Mouse (Mus musculus) macrophage (primary cell): ENCODE data around the gene Pi4k2b. TPM values are rescaled to one million over a fixed set of nuclear protein-coding genes. Genes with fewer than 3 reads are reported as not detected.
"Not testable (repeated sequence)": the region's sequence is repeated elsewhere in the genome, so short reads cannot be mapped to it uniquely, and the experiment has no call there.

ENCODE experiments used
- H3K27ac ChIP-seq: fragments of 350-480 bp; formaldehyde crosslinking; 2 replicates; pipeline ENCODE4 v1.9.0; 2021
- H3K36me3 ChIP-seq: fragments of 350-480 bp; formaldehyde crosslinking; 2 replicates; pipeline ENCODE4 v1.9.0; 2021; ENCODE audit errors: inconsistent target
- H3K4me3 ChIP-seq: fragments of 350-480 bp; formaldehyde crosslinking; 2 replicates; pipeline ENCODE4 v1.9.0; 2021; ENCODE audit errors: inconsistent target
- H3K79me2 ChIP-seq: fragments of 350-480 bp; formaldehyde crosslinking; 2 replicates; pipeline ENCODE4 v1.9.0; 2021; ENCODE audit errors: inconsistent target
- WGBS: methylation state at CpG from one replicate; pipeline ENCODE4 v1.1.7; 2026; ENCODE audit warnings: inconsistent platforms; ENCODE audit not compliant: missing documents; 5-methylcytosine and 5-hydroxymethylcytosine counted together
- polyA plus RNA-seq: library from polyadenylated mRNA; stranded (reverse); fragments of 250-400 nt; gene quantifications from 3 replicates; pipeline ENCODE4 v1.2.4, GENCODE M21; 2018; ENCODE audit warnings: inconsistent platforms

The Pi4k2b gene
- polyA plus RNA-seq, 1 experiment from 2014 or later = 8.7 TPM

DNA sequence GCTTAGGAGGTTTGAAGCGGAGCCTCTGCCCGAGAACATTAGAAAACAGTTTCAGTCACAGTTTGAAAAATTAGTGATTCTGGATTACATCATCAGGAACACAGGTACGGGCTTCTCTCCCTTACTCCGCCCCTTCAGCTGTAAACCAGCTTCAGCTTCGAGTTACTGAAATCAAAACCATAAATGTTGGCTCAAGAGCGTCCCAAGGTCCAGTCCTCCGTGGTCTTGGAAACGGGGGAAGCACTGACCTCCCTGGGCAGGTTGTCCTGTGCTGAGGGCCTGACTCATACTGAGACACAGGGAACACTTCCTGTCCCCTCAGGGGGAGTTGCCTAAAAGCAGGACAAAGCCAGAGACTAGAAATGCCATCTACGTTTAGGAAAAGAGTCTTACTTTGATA is 11.8 kb downstream of the Pi4k2b start:
- H3K79me2 ChIP-seq = peaks cover 20% of the 10 kb centered on the region; the same call in 1 of the 2 replicates
- H3K4me3 ChIP-seq = no peak overlapping the region
- H3K36me3 ChIP-seq = no peaks in the 10 kb centered on the region; the same call in 1 of the 2 replicates
- H3K27ac ChIP-seq = no peak overlapping the region
- 91% methylated on average over 9 of the region's 9 CpGs for WGBS

DNA sequence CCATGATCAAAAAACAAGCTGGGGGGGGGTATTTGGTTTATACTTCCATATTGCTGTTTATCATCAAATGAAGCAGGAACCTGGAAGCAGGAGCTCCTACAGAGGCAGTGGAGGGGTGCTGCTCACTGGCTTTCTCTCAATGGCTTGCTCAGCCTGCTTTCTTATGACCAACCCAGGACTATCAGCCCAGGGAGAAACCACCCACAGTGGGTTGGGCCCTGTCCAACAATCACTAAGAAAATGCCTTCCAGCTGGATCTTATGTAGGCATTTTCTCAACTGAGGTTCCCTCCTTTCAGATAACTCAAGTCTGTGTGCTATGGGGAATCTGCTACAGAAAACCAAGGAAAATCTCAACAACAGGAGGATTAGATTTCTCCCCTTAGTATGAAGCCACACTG is 12.8 kb downstream of the Pi4k2b start:
- Histone ChIP-seq H3K4me3 (no peak overlapping the region), H3K27ac (no peak overlapping the region), H3K36me3 (no peaks in the 10 kb centered on the region; the same call in 1 of the 2 replicates), H3K79me2 (peaks cover 9% of the 10 kb centered on the region; the same call in 1 of the 2 replicates)

DNA sequence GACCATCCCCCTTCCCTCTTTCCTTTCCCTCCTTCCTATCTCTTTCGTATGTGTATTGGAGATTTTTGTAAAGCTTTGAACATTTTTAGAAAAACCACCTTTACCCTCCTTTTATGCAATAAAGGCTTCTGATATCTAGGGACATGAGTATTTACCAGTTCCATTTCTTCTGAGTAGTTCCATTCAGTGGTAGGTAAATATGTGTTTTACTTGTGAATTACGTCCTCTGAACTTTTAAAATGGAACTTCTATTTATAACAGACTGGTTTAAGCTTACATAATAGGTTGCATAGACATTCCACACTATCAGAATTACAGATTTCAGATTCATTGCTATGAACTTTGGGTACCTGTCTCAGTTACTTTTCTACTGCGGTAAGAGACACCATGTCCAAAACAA is 14.0 kb downstream of the Pi4k2b start:
- WGBS = 95% methylated on average over 2 of the region's 3 CpGs
- Histone ChIP-seq H3K27ac (no peak overlapping the region), H3K36me3 (no peaks in the 10 kb centered on the region; the same call in 1 of the 2 replicates), H3K4me3 (no peak overlapping the region), H3K79me2 (no peaks in the 10 kb centered on the region; the same call in 1 of the 2 replicates)

DNA sequence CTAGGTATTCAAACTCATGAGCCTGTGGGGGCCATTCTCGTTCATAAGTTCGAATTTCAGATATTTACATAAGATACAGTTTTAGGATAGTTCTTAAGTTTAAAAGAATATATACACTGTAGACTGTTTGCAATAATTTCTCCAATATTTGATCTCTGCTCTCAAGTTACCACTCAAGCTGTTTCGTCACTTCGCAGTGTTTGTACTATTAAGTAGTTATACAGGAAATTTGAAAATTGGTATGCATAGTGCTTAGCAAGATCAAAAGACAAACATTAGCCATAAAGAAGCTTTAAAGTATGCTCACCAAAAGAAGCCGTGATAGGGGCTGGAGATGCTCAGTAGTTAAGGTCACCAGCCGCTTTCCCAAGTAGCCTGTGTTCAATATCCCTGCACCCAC is 14.6 kb downstream of the Pi4k2b start:
- no peak overlapping the region for H3K4me3 ChIP-seq
- H3K27ac ChIP-seq = no peak overlapping the region
- WGBS = 84% methylated on average over 6 of the region's 6 CpGs
- H3K79me2 ChIP-seq = no peaks in the 10 kb centered on the region
- peaks cover 1% of the 10 kb centered on the region; the same call in 1 of the 2 replicates for H3K36me3 ChIP-seq

DNA sequence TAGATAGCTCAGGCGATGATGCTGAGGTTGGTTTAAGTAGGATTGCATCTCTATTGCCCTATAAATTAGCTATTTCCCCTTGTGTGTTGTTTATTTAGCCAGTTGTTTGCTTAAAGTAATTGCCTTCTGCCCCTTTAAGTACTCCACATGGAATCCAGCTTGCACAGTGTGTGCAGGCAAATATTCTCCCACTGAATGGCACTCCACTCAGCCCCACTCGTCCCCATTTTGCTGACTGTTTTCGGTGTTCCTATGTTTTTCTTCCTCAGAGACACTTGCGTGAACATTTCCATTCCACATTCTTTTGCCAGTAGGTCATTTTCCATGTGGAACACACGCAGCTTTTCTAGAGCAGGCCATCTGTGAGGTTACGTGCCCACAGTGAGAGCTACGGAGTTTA is 21.2 kb downstream of the Pi4k2b start:
- Histone ChIP-seq H3K27ac (no peak overlapping the region), H3K79me2 (no peaks in the 10 kb centered on the region), H3K36me3 (peaks cover 10% of the 10 kb centered on the region; the same call in 1 of the 2 replicates), H3K4me3 (no peak overlapping the region)
- 93% methylated on average over 7 of the region's 7 CpGs for WGBS

DNA sequence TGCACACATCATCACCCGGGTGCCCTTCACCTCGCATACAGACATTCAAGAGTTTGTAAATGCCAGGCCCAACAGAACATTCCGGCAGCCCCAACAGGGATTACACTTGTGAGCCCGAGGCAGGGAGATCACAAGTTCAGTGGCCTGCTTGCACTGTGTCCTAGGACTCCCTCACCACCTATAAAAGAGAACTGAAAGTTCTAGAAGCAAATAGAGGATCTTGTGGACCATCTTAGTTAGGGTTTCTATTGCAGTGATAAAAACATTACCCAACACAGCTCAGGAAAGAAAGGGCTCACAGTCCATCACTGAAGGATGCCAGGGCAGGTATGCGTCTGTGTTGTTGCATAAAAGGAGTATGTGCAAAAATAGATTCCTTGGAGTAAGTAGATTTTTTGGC is 32.9 kb downstream of the Pi4k2b start:
- no peak overlapping the region for H3K27ac ChIP-seq
- no peaks in the 10 kb centered on the region for H3K79me2 ChIP-seq
- WGBS = 80% methylated on average over 5 of the region's 5 CpGs
- H3K4me3 ChIP-seq = no peak overlapping the region
- H3K36me3 ChIP-seq = no peaks in the 10 kb centered on the region

DNA sequence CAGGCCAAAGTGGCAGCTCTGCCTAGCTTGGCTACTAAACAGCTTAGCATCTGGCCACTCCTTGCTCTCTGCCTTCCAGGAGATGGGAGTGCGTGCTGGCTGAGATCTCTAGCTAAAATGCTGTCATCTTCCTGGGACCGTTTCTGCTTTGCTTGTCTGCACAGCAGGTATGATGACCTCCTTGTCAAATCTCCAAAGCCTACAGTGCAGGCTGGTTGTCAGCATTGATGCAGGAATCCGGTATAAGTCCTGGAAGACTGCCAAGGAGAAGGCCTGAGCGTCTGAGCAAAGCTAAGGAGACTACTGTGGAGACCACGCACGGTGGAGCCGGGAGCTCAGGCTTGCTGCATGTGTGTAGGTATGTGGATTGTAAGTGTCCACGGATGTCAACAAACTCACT is 33.9 kb downstream of the Pi4k2b start, which contains the start of gene Zcchc4:
Zcchc4 (plus strand) TSS at position 173 of the 400 bp plus-strand sequence.
- Histone ChIP-seq H3K27ac (no peak within 1 kb of the TSS), H3K4me3 (no peak within 1 kb of the TSS), H3K36me3 (no peaks in the 10 kb centered on the region), H3K79me2 (no peaks in the 10 kb centered on the region)
- WGBS = 91% methylated on average over 8 of the region's 8 CpGs

DNA sequence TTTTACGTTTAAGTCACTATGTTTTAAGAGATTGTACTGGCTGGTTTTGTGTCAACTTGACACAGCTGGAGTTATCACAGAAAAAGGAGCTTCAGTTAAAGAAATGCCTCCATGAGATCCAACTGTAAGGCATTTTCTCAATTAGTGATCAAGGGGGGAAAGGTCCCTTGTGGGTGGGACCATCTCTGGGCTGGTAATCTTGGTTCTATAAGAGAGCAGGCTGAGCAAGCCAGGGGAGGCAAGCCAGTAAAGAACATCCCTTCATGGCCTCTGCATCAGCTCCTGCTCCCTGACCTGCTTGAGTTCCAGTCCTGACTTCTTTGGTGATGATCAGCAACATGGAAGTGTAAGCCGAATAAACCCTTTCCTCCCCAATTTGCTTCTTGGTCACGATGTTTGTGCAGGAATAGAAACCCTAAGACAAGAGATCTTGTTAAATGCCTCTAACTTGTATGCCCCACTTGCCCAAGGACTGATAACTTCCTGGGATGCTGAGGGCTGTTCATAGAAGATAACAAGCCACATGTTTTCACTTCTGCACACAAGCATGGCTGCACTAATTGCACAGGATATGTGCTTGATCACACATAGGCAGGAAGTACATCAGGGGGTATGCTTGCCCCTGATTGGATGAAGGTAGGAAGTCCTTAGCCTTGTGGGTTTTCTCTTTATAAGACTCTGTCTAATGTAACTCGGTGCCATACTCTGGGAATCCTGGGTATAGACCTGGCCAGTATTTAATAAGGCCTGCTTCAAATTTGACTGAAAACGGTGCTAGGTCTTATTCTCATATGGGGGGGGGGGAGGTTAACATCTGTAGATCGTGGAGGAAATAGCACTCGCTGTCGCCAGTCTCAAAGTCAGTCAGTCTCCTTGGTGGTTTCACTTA is 35.3 kb downstream of the Pi4k2b start:
- not testable (repeated sequence) for H3K27ac ChIP-seq, H3K79me2 ChIP-seq, H3K36me3 ChIP-seq, H3K4me3 ChIP-seq
- WGBS = 91% methylated on average over 8 of the region's 8 CpGs

DNA sequence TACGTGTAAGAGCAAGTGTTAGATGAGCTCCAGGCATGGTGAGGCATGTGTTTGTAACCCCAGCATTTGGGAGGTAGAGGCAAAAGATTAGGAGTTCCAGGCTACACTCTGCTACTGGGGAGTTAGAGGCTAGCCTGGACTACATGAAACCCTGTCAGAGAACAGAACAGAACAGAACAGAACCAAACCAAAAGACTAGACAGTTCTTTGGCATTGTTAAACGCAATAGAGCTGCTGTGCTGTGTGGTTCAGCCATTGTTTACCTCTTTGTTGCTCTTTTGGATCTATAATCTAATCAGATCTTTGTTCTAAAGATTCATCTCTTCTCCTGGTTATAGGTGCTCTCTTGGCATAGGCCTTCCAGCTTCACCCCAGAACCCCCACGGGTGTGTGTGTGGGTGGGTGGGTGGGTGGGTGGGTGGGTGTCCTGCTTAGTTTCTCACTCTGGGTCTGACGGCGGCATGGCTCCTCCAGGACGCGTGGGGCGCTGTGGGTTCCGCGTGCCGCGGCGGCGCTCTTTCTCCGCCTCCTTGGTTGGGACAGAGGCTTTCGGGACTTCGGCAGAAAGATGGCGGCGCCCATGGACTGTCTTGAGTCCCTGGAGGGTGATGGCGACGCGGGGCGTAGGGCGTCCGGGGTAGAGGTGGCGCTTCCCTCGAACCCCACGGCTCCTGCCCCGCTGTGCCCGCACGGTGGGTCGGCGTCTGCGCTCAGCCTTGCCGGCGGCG is 41.3 kb downstream of the Pi4k2b start:
- Histone ChIP-seq H3K27ac (no peak overlapping the region), H3K79me2 (peaks cover 12% of the 10 kb centered on the region; the same call in 1 of the 2 replicates), H3K4me3 (peak overlapping the region; percentile 81), H3K36me3 (no peaks in the 10 kb centered on the region)
- 6% methylated on average over 35 of the region's 37 CpGs for WGBS

DNA sequence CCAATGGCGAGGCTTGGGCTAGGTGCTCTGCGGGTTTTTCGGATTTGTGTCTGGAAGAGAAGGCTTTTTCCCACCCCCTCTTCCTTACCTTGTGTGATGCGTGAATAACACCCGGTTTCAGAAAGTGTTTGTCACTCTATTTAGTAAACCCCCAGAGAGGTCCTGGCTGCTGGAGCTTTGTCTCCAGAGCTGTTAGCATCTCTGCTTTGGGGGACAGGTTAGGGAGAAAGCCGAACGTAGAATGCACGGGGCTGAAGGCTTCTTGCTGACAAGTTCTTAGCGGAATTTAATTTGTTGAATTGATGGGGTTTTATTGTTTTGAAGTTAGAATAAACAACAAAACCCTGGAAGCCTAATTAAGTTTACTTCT is 41.9 kb downstream of the Pi4k2b start:
- no peak overlapping the region for H3K27ac ChIP-seq
- peaks cover 12% of the 10 kb centered on the region; the same call in 1 of the 2 replicates for H3K79me2 ChIP-seq
- under 1% methylated on average over 9 of the region's 9 CpGs for WGBS
- H3K4me3 ChIP-seq = peak overlapping the region; percentile 81
- H3K36me3 ChIP-seq = no peaks in the 10 kb centered on the region

DNA sequence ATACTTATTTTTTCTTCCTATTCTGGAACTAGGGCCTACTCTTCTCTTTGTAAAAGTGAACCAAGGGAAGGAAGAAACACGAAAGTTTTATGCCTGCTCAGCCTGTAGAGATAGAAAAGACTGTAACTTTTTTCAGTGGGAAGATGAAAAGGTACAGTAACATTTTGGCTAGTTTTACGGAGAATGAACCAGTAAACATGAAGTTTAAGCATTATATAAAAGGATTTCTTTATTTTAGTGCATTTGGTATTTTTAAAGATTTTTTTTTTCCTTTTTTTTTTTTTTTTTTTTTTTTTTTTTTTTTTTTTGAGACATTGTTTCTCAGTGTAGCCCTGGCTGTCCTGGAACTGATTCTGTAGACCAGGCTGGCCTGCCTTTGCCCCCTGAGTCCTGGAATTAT is 42.6 kb downstream of the Pi4k2b start:
- Histone ChIP-seq H3K36me3 (no peaks in the 10 kb centered on the region), H3K79me2 (peaks cover 12% of the 10 kb centered on the region; the same call in 1 of the 2 replicates), H3K4me3 (peak overlapping the region; percentile 81), H3K27ac (no peak overlapping the region)
- 91% methylated on average over 2 of the region's 2 CpGs for WGBS

DNA sequence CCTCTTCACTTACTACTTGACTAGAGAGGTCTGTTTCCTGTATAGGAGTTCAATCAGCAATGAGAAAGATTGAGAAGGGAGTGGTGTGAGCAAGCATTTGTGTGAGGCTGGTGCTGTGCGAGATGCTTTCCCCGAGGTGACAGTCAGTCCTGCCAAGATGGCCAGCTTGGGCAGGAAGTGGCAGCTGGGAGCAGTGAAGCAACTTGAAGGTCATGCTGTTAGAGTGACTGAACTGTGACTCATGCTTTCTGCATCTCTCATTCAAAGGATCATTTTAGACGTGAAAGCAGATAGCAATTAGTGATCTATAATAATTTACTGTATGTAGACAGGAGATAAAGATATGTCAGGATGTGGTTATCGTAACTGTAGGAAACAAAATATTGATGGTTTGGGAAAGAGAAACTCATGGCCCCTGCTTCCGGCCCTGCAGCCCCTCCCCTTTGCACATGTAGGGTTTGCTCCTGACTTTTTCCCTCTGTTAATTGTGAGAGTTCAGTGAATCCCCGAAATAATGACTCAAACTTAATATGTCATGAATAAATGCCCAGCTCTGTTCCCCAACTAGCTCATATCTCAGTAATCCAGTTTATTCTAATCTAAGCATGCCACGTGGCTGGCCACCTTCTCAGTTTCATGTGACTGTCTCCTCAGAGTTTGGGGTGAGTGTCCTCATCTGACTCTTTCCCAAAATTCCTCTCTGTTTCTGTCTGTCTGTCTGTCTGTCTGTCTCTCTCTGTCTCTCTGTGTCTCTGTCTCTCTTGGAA is 45.4 kb downstream of the Pi4k2b start:
- Histone ChIP-seq H3K4me3 (no peak overlapping the region), H3K27ac (no peak overlapping the region), H3K79me2 (peaks cover 13% of the 10 kb centered on the region; the same call in 1 of the 2 replicates), H3K36me3 (no peaks in the 10 kb centered on the region)
- whole genome bisulfite sequencing = 80% methylated on average over 5 of the region's 7 CpGs

DNA sequence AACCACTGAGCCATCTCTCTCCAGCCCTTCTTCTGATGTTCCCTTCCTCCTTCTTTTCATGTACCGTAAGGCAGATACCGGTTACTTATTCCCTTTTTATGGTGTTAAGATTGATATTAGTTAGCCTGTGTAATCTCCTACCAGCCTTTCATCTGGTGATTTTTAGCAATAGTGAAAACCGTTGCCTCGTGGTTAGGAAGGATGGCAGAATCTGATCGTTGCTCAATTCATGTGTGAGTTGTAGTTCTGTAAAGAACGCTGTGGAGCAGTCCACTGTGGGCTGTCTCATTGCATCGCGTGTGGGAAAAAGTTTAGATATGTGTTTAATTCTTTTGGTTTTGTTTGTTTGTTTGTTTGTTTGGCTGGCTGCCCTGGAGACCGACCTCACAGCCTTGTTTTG is 51.9 kb downstream of the Pi4k2b start:
- WGBS = 39% methylated on average over 8 of the region's 9 CpGs
- peaks cover 4% of the 10 kb centered on the region; the same call in 1 of the 2 replicates for H3K79me2 ChIP-seq
- 0 out of 2 replicates have a peak overlapping the region, but pooled peaks have one; percentile 3 for H3K27ac ChIP-seq
- H3K36me3 ChIP-seq = peaks cover 22% of the 10 kb centered on the region
- H3K4me3 ChIP-seq = no peak overlapping the region

DNA sequence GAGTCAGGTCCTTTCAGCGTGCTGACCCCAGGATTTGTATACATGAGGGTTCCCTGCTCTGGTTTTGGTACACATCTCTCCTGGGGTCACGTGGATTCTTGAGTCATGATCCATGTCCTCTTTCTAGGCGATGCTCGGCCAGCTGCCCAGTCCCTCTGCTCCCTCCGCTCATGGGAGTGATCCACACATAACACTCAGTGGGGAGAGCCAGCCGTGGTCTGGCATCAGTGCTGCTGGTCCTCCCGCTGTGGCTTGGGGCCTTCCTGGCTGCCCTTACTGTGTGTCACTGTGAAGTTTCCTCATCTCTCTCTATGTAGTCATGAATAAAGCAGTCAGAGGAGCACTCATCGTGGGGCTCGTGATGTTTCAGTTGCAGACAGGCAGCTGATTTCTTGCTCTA is 52.7 kb downstream of the Pi4k2b start:
- Histone ChIP-seq H3K79me2 (peaks cover 4% of the 10 kb centered on the region; the same call in 1 of the 2 replicates), H3K4me3 (no peak overlapping the region), H3K27ac (peak overlapping the region; percentile 3; the same call in 1 of the 2 replicates), H3K36me3 (peaks cover 28% of the 10 kb centered on the region)
- 66% methylated on average over 9 of the region's 9 CpGs for WGBS
